ENCODE assay signal across 15 mouse cellular contexts in the genomic region with DNA sequence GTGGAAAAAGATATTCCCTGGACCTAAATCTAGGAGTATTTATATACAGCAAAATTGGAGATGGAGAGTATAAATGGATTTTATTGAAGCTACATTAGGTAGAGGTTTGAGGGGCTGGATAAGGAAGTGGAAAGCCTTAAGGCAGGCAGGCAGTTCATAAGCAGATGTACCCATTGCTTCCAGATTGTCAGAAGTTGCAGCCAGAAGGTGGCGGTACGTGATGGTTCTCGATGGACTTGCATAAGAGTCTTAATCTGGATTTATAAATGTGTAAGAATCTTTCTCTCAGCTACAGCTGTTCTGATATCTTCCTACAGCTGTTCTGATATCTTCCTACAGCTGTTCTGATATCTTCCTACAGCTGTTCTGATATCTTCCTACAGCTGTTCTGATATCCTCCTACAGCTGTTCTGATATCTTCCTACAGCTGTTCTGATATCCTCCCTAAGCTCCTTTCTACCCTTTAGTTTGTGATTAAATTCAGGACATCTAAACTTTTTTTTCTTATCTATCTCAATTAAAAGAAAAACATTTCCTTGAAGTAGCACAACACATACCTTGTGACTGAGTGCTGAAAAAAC.
"Had no signal": no experiment of that assay in that cellular context is flagged by ENCODE, and none has a peak within 500 bp of the region (broad histone marks: within the 10 kb centered on the region; RNA-seq: fewer than 3 reads in every experiment).

No protein-coding gene starts in this region.

- H3K4me3 ChIP-seq: layer of hippocampus, adult 2 months; left cerebral cortex, adult 2 months; limb, embryonic 10.5 days; lung, embryonic 15.5 days; megakaryocyte, embryonic 14.5 days; midbrain, embryonic 12.5 days; neural tube, embryonic 13.5 days; stomach, embryonic 15.5 days had no signal

- H3K4me1 ChIP-seq: stomach, embryonic 15.5 days had no signal

- H3K9me3 ChIP-seq: limb, embryonic 10.5 days; lung, embryonic 15.5 days; megakaryocyte, embryonic 14.5 days; midbrain, embryonic 12.5 days; neural tube, embryonic 13.5 days; stomach, embryonic 15.5 days had no signal

- ATAC-seq: midbrain, embryonic 16.5 days had no signal

- H3K27me3 ChIP-seq: lung, embryonic 15.5 days; megakaryocyte, embryonic 14.5 days; midbrain, embryonic 12.5 days; neural tube, embryonic 13.5 days; stomach, embryonic 15.5 days had no signal

- H3K27ac ChIP-seq: kidney, postnatal 0 days; layer of hippocampus, adult 2 months; left cerebral cortex, adult 2 months; limb, embryonic 10.5 days; lung, embryonic 15.5 days; macrophage; midbrain, embryonic 12.5 days; neural tube, embryonic 13.5 days; stomach, embryonic 15.5 days had no signal

- H3K9ac ChIP-seq: lung, embryonic 15.5 days; midbrain, embryonic 12.5 days; neural tube, embryonic 13.5 days; stomach, embryonic 15.5 days had no signal

- H3K36me3 ChIP-seq: limb, embryonic 10.5 days; lung, embryonic 15.5 days; midbrain, embryonic 12.5 days; neural tube, embryonic 13.5 days; stomach, embryonic 15.5 days had no signal

- DNase-seq: kidney, postnatal 4 days; retina, postnatal 1 day; thymus, adult 2 months; thymus, postnatal 25 days had no signal

- H3K4me2 ChIP-seq: lung, embryonic 15.5 days; midbrain, embryonic 12.5 days; neural tube, embryonic 13.5 days; stomach, embryonic 15.5 days had no signal
